Mouse (Mus musculus) hindbrain, embryonic 16.5 days (tissue): Measurements from ENCODE around the gene Serpina10. TPM values are rescaled to one million over a fixed set of nuclear protein-coding genes. Genes with fewer than 3 reads are reported as not detected.
"Not testable (repeated sequence)": the region's sequence is repeated elsewhere in the genome, so short reads cannot be mapped to it uniquely, and the experiment has no call there.

Experiments used
- ATAC-seq: fragments of 200-750 bp; cut with Nextera tagmentation; 2 replicates; pipeline ENCODE4 v1.8.0; 2017; ENCODE audit warnings: moderate TSS enrichment, moderate library complexity
- H3K27ac ChIP-seq: fragments of 300-500 bp; sonication (generic); 2 replicates; pipeline ENCODE4 v1.5.1; 2014; ENCODE audit warnings: low read depth, mild to moderate bottlenecking, control low read depth, low read length, moderate library complexity
- H3K27me3 ChIP-seq: fragments of 300-500 bp; sonication (generic); replicated peaks from 2 replicates; pipeline ENCODE4 v1.6.1; 2014; ENCODE audit warnings: low read length; ENCODE audit not compliant: control insufficient read depth, insufficient read depth
- H3K36me3 ChIP-seq: fragments of 300-500 bp; sonication (generic); 2 replicates; pipeline ENCODE4 v1.6.1; 2014; ENCODE audit warnings: mild to moderate bottlenecking, low read length, moderate library complexity, mixed read lengths; ENCODE audit not compliant: control insufficient read depth, insufficient read depth
- H3K4me1 ChIP-seq: fragments of 300-500 bp; sonication (generic); 2 replicates; pipeline ENCODE4 v1.6.1; 2014; ENCODE audit warnings: low read depth, low read length; ENCODE audit not compliant: control insufficient read depth, insufficient read depth
- H3K4me2 ChIP-seq: fragments of 300-500 bp; sonication (generic); 2 replicates; pipeline ENCODE4 v1.6.1; 2014; ENCODE audit warnings: mild to moderate bottlenecking, low read length, control low read depth, moderate library complexity
- H3K4me3 ChIP-seq: fragments of 300-500 bp; sonication (generic); 2 replicates; pipeline ENCODE4 v1.5.1; 2014; ENCODE audit warnings: mild to moderate bottlenecking, low read length, control low read depth, moderate library complexity
- H3K9ac ChIP-seq: fragments of 300-500 bp; sonication (generic); 2 replicates; pipeline ENCODE4 v1.6.1; 2014; ENCODE audit warnings: low read depth, mild to moderate bottlenecking, control low read depth, low read length, moderate library complexity
- H3K9me3 ChIP-seq: fragments of 300-500 bp; sonication (generic); 2 replicates; pipeline ENCODE4 v1.6.1; 2014; ENCODE audit warnings: mild to moderate bottlenecking, low read length, moderate library complexity; ENCODE audit not compliant: control insufficient read depth
- WGBS: fragments of 180-500 bp; shearing (Covaris S2); extraction: QIAGEN DNeasy Blood & Tissue Kit; methylation state at CpG from one replicate; pipeline ENCODE4 v1.1.7; 2014; 5-methylcytosine and 5-hydroxymethylcytosine counted together
- polyA plus RNA-seq: library from polyadenylated mRNA; unstranded; fragments of >200 nt; fragmentation: Nextera tagmentation; extraction: Ambion mirVana; gene quantifications from 2 replicates; pipeline ENCODE4 v1.2.1, GENCODE M21; 2015

The Serpina10 gene
- polyA plus RNA-seq, result 0.04 TPM in 1 of 2 replicates, not detected in the other

DNA sequence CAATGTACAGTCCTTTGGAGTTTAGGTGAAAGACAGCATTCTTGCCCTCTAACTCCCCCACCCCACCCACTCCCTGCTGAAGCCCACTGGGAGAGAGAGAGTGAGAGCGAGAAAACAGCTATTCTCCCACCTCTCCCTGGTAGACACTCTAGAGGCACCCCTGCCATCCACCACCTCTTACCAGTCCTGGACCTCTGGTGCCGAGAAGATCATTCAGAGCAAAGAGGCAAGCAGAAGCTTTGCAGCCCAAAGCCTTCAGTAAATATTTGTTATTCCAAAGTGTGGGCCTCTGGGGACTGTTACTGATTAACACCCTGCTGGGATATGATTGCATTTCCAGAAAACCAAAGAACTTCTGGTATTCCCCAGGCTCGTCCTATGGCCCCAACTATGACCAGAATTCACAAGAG is at the start of gene Serpina10:
Serpina10 (minus strand) TSS at position 242 of the 410 bp plus-strand sequence.
- Histone ChIP-seq H3K4me3 (no peak within 1 kb of the TSS), H3K9ac (no peak within 1 kb of the TSS), H3K36me3 (no peaks in the 10 kb centered on the region), H3K27ac (no peak within 1 kb of the TSS), H3K4me2 (no peak within 1 kb of the TSS), H3K9me3 (no peaks in the 10 kb centered on the region), H3K27me3 (no peaks in the 10 kb centered on the region), H3K4me1 (no peaks in the 10 kb centered on the region)
- ATAC-seq, result no peak
- 68% methylated on average over 3 of the region's 3 CpGs for WGBS

DNA sequence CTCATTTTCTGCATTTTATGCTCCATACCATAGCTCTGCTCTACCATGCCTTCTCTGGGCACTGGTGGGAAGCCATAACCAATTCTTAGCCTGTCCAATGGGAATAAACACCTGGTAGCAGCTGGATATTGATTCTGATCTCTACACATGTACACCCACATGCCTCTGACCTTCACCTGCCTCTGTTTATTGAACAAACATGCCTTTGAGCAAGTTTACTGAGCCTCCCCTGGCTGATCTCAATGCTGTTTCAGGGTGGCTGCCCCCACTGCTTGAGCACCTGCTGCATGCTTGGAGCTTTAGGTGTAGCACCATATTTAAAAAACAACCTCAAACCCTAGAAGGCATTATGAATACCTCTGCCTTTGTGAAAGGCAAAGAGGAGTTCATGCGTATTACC is 48.6 kb upstream of the Serpina10 start:
- WGBS, result 96% methylated on average over 1 of the region's 1 CpGs
- H3K4me2 ChIP-seq, H3K27ac ChIP-seq, H3K9me3 ChIP-seq, H3K4me3 ChIP-seq, H3K27me3 ChIP-seq, H3K4me1 ChIP-seq, H3K36me3 ChIP-seq, H3K9ac ChIP-seq, ATAC-seq: not testable (repeated sequence)

DNA sequence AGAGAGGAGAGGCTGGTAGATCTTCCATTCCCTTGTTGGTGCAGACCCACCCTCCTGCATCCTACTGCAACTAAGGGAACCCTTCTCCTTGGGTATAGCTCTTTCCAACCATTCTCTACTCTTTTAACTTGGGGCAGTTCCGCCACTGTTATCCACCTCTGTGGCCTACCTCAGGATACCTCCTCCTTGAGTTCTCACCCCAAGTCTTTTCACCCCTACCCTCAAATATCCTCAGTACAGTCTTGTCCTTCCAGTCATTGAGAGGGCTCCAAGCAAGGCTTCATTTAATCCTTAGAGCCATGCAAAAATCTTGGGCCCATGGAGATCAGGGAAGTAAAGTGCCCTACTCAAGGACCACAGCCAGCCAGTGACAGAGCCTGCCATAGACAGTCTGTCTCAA is 44.8 kb upstream of the Serpina10 start, which contains the start of gene Serpina16:
Serpina16 (minus strand) TSS at position 101 of the 400 bp plus-strand sequence.
- Histone ChIP-seq H3K4me3 (no peak within 1 kb of the TSS), H3K9ac (no peak within 1 kb of the TSS), H3K4me2 (no peak within 1 kb of the TSS), H3K4me1 (no peaks in the 10 kb centered on the region), H3K9me3 (no peaks in the 10 kb centered on the region), H3K27me3 (no peaks in the 10 kb centered on the region), H3K27ac (no peak within 1 kb of the TSS), H3K36me3 (no peaks in the 10 kb centered on the region)
- no peak for ATAC-seq
- WGBS, result 97% methylated on average over 1 of the region's 1 CpGs

DNA sequence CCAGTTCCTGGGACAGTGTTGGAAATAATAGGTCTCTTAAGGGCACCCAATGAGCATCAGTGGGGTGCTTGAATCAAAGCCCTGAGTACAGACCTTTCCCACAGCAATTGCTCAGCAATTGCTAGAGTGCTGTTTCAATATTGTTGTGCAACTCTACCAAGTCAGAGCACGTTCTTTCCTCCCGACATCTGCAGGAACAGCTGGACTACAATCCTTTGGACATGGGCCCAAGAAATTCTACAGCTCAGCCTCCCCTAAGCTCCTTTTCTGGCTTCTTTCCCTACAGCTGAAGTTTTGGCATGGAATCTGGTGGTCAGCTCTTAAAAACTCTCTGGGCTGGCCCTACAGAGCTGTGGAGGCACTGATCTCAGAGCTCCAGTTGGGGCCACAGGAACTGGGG is 41.9 kb upstream of the Serpina10 start:
- WGBS, result 63% methylated on average over 2 of the region's 2 CpGs
- Histone ChIP-seq H3K4me2 (no peak overlapping the region), H3K27ac (no peak overlapping the region), H3K27me3 (no peaks in the 10 kb centered on the region), H3K4me3 (no peak overlapping the region), H3K4me1 (no peaks in the 10 kb centered on the region), H3K36me3 (no peaks in the 10 kb centered on the region), H3K9me3 (no peaks in the 10 kb centered on the region), H3K9ac (no peak overlapping the region)
- no peak for ATAC-seq

DNA sequence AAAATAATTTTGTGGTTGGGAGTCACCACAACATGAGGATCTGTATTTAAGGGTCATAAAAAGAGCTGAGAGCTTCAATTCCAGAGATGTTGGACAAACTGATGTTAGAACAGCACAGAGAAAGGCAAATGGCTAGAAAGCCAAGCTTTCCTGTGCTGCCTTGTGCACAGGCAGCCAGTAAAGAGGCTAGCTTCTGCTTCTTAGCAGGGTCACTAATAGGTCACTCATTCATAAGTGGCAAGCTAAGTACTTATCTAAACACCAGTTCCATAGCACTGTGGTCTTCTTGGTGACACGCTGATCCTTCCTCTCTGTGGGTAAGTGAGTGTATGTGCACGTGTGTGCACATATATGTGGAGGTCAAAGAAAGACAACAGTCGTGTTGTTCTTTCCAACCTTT is 40.2 kb upstream of the Serpina10 start:
- H3K27ac ChIP-seq, result no peak overlapping the region
- no peak for ATAC-seq
- no peaks in the 10 kb centered on the region for H3K27me3 ChIP-seq
- H3K4me3 ChIP-seq, result no peak overlapping the region
- H3K4me2 ChIP-seq, result no peak overlapping the region
- H3K9me3 ChIP-seq, result no peaks in the 10 kb centered on the region
- H3K36me3 ChIP-seq, result no peaks in the 10 kb centered on the region
- WGBS, result 85% methylated on average over 3 of the region's 3 CpGs
- H3K4me1 ChIP-seq, result no peaks in the 10 kb centered on the region
- H3K9ac ChIP-seq, result no peak overlapping the region

DNA sequence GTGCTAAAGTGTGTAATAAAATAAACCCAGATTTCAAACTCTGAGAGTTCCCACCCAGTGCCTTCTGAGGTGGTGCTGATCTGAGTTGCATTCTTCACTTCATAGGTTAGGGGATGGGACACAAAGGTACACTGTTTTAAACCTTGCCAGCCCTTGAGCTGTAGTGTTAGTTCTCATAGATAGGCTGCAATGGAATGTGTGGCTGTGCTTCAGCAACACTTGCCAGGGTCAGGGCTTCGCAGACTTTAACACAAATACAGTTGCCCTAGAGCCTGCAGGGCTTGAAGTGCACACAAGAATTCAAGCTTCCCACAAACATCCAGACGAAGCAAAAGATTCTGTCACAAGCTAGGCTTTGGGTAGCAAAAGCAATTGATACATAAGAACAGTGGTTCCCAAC is 39.7 kb upstream of the Serpina10 start:
- H3K9ac ChIP-seq, result no peak overlapping the region
- no peak overlapping the region for H3K4me2 ChIP-seq
- WGBS, result 75% methylated on average over 2 of the region's 2 CpGs
- no peak overlapping the region for H3K4me3 ChIP-seq
- H3K27me3 ChIP-seq, result no peaks in the 10 kb centered on the region
- no peaks in the 10 kb centered on the region for H3K36me3 ChIP-seq
- peaks cover 3% of the 10 kb centered on the region for H3K9me3 ChIP-seq
- no peaks in the 10 kb centered on the region for H3K4me1 ChIP-seq
- no peak for ATAC-seq
- no peak overlapping the region for H3K27ac ChIP-seq

DNA sequence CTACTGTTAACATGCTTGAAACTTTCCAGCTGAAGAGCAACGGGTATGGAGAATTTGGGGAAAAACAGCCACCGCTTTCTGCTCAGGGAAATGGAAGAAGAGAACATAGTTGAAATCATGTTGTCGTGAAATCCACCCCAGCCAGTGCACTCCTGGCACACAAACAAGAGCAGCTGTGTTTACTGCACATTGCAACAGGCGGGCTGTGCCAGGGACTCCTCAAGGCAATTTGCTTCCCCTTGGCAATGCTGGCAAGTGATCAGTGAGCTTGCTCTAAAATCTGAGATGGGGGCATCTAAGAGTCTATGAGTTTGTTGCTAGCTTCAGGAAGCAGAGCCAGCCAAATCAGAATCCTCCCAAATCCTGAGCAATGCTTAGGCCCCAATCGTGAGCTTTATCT is 39.1 kb upstream of the Serpina10 start:
- Histone ChIP-seq H3K4me2 (no peak overlapping the region), H3K9ac (no peak overlapping the region), H3K4me3 (no peak overlapping the region), H3K9me3 (peaks cover 5% of the 10 kb centered on the region), H3K27me3 (no peaks in the 10 kb centered on the region), H3K36me3 (no peaks in the 10 kb centered on the region), H3K27ac (no peak overlapping the region), H3K4me1 (no peaks in the 10 kb centered on the region)
- 78% methylated on average over 5 of the region's 5 CpGs for WGBS
- ATAC-seq, result peak; percentile 74; the same call in 1 of the 2 replicates

DNA sequence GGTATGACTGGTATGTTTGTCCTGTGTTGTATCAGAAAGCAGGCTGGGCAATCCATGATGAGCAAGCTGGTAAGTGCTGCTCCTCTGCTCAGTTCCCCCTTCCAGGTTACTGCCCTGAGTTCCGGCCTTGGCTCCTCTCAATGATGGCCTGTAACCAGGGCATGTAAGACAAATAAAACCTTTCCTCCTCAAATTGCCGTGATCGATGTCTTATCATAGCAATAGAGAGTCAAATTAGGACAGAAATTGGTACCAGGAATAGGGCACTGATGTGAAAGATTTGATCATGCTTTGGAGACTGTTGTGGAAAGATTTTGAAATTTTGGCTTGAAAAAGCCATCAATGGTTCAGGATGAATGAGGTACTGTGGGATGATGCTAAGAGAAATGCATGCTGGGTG is 34.0 kb upstream of the Serpina10 start:
- ATAC-seq, result no peak
- no peak overlapping the region for H3K4me3 ChIP-seq
- H3K4me1 ChIP-seq, result no peaks in the 10 kb centered on the region
- 92% methylated on average over 3 of the region's 3 CpGs for whole genome bisulfite sequencing
- no peak overlapping the region for H3K27ac ChIP-seq
- no peaks in the 10 kb centered on the region for H3K27me3 ChIP-seq
- H3K9me3 ChIP-seq, result peaks cover 5% of the 10 kb centered on the region
- no peak overlapping the region for H3K9ac ChIP-seq
- no peaks in the 10 kb centered on the region for H3K36me3 ChIP-seq
- H3K4me2 ChIP-seq, result no peak overlapping the region

DNA sequence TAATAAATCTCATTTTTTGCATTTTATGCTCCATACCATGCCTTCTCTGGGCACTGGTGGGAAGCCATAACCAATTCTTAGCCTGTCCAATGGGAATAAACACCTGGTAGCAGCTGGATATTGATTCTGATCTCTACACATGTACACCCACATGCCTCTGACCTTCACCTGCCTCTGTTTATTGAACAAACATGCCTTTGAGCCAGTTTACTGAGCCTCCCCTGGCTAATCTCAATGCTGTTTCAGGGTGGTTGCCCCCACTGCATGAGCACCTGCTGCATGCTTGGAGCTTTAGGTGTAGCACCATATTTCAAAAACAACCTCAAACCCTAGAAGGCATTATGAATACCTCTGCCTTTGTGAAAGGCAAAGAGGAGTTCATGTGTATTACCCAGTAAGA is 30.8 kb upstream of the Serpina10 start:
- not testable (repeated sequence) for H3K9me3 ChIP-seq, H3K4me2 ChIP-seq, H3K36me3 ChIP-seq, H3K27ac ChIP-seq, ATAC-seq, H3K4me1 ChIP-seq, H3K4me3 ChIP-seq, H3K9ac ChIP-seq, H3K27me3 ChIP-seq

DNA sequence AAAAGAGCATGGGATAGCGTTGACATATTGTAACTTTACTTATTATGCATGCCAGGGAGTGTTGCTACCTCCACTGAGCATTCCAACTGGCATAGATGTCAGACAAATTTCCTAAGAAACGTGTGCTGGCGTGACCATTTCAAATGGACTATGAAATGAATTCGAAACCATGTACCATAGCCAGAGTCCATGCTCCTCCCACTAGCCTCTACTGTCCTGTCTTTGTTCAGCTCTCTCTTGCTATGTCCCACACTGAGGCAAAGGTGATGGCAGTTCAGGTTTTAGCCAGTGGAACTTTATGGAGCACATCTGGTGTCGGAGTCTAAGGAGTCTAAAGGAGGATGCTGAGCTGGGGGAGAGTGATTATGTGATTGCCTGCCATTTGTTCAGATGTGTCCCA is 28.8 kb upstream of the Serpina10 start:
- no peak for ATAC-seq
- Histone ChIP-seq H3K27ac (no peak overlapping the region), H3K9ac (no peak overlapping the region), H3K27me3 (no peaks in the 10 kb centered on the region), H3K9me3 (no peaks in the 10 kb centered on the region), H3K4me1 (no peaks in the 10 kb centered on the region), H3K4me3 (no peak overlapping the region), H3K4me2 (no peak overlapping the region), H3K36me3 (no peaks in the 10 kb centered on the region)
- WGBS, result 87% methylated on average over 5 of the region's 5 CpGs
